Mouse (Mus musculus) CH12.LX (cell line): ENCODE results near the gene Olfr223.

ENCODE experiments used
- CTCF ChIP-seq, 2 experiments: IDR thresholded peaks in 1 of 2; conservative IDR thresholded peaks in 1 of 2; 2 replicates each; pipeline ENCODE4 v1.5.1; 2011 to 2012; ENCODE audit warnings: low read depth in 2 of 2, low read length in 2 of 2, improper control_type of control experiment in 1 of 2, inconsistent platforms in 1 of 2, mild to moderate bottlenecking in 1 of 2, moderate library complexity in 1 of 2
- ETS1 ChIP-seq: conservative IDR thresholded peaks from 2 replicates; pipeline ENCODE4 v1.6.1; 2012; ENCODE audit warnings: low read depth, mild to moderate bottlenecking, inconsistent platforms, low read length, improper control_type of control experiment, moderate library complexity
- MEF2A ChIP-seq: IDR thresholded peaks from 2 replicates; pipeline ENCODE4 v1.6.1; 2014; ENCODE audit warnings: low read depth, mild to moderate bottlenecking, inconsistent platforms, low read length, improper control_type of control experiment, borderline replicate concordance
- POLR2A ChIP-seq: IDR thresholded peaks from 2 replicates; pipeline ENCODE4 v1.6.1; 2011; ENCODE audit warnings: low read depth, mild to moderate bottlenecking, improper control_type of control experiment, low read length
- SIN3A ChIP-seq: IDR thresholded peaks from 2 replicates; pipeline ENCODE4 v1.6.1; 2012; ENCODE audit warnings: low read length, improper control_type of control experiment, inconsistent platforms
- USF2 ChIP-seq: conservative IDR thresholded peaks from 2 replicates; pipeline ENCODE4 v1.6.1; 2011; ENCODE audit warnings: low read depth, low read length, improper control_type of control experiment
- ZC3H11A ChIP-seq: IDR thresholded peaks from 2 replicates; pipeline ENCODE4 v1.6.1; 2012; ENCODE audit warnings: low read depth, mild to moderate bottlenecking, inconsistent platforms, low read length, improper control_type of control experiment

- TF ChIP-seq CTCF (conservative IDR thresholded peaks at IDR 0.05 in 1 of 2, IDR thresholded peaks at IDR 0.05 in 1 of 2; ENCODE audit: low read depth in 2 of 2, low read length in 2 of 2) = no peak
- no peak for TF ChIP-seq ZC3H11A
- no peak for TF ChIP-seq POLR2A
- no peak for TF ChIP-seq USF2
- no peak for TF ChIP-seq ETS1
- TF ChIP-seq SIN3A = no peak
- TF ChIP-seq MEF2A = no peak
These were observed 30.3 kb downstream of the Olfr223 start for GRCm38 (mm10) chr11:59562837-59563236.
